Mouse (Mus musculus) liver, adult 2 months (tissue): ENCODE measurements around the gene Pxdn.

ENCODE experiments used
- CTCF ChIP-seq: fragments of 200-500 bp; IDR thresholded peaks from 2 replicates; pipeline ENCODE4 v1.5.1; 2011; ENCODE audit warnings: low read depth, low read length, control low read depth
- POLR2A ChIP-seq: fragments of 200-500 bp; IDR thresholded peaks from 2 replicates; pipeline ENCODE4 v1.6.1; 2011; ENCODE audit warnings: low read length, control low read depth; ENCODE audit not compliant: insufficient read depth; ENCODE audit errors: extremely low read depth

DNA sequence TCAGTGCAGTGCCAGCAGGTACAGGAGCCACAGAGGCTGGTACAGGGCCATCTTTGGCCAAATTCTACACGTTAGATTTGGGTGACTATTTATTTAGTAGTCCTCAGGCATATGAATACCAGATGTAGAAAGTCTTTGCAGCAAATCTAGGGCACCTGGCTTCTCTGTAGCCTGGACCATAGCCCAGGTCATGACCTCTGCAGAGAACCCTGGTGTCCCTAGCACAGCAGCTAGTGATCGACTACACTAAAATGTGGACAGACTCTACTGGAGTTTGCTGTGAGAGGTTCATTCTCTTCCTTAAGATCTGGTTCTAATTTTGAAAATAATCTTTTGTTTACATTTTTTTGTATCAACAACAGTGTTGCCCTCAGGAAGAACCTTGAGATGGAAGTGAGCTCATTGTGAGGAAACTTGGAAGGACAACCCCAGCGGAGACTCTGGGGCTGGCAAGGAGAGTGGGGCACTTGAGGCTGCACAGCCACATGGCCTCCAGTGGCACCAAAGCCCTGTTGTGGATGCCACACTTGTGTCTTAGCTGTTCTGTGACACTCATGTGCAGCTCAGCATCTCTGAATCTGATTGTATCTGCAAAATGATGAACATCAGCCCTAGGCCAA lies 90.4 kb downstream of the Pxdn start:
- TF ChIP-seq POLR2A (no peak), CTCF (no peak)
